Mouse (Mus musculus): ENCODE data around the gene Camsap3. TPM values are rescaled to one million over a fixed set of nuclear protein-coding genes. Genes with fewer than 3 reads are reported as not detected.

Camsap3 gene
- polyA plus RNA-seq (2015; fragmentation: Nextera tagmentation; extraction: Ambion mirVana), result 1.1 and 1.3 TPM in 2 replicates

GRCm38 (mm10) chr8:3586993-3587390 lies at the start of gene Camsap3:
Camsap3 (plus strand) TSS chr8:3587293.

GRCm38 (mm10) chr8:3567641-3568371 lies 19.3 kb upstream of the Camsap3 start, which contains the start of gene C330021F23Rik:
C330021F23Rik (plus strand) TSS chr8:3567990.

DNA sequence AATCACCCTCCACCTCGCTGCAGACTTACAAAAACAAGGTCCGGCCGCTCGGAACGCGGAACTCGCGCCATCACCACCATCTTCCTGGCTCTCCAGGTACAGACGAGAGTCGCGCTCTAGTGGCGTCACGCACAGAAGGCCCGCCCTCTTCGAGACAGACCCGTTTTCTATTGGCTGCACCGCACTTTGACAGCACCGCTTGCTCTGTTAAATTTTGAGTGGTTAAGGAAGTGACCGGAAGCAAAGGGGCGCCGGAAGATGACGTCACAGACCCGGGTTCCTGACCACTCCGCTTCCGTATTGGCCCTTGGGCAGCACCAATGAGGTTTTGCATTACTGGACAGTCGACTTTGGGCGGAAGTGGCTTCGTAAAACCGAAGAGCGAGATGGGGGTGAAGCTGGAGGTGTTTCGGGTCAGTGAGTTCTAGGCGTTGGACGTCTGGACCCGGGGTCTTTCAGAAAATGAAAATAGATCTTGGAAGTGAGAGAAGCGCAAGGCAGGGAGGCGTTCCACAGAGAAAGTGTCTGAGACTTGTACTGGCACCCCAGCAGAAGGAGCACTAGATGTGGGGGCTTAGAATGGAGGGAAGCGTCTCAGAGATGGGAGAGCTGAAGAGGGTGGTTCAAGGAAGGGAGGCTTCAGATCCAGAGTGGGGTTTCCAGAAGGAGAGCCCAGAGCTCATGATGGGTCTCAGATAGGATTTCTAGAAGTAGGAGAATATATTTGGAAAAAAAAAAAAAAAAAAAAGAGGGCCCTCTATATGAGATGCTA lies 34.3 kb downstream of the Camsap3 start, which contains the start of the genes Xab2 and Pet100:
TSS of gene Xab2 (minus strand) at position 118 of the 772 bp plus-strand sequence.
TSS of gene Pet100 (plus strand) at position 350 of the 772 bp plus-strand sequence.

GRCm38 (mm10) chr8:3625445-3625844 lies 38.4 kb downstream of the Camsap3 start, which contains the start of gene Pcp2:
Pcp2 (minus strand) TSS chr8:3625545.

DNA sequence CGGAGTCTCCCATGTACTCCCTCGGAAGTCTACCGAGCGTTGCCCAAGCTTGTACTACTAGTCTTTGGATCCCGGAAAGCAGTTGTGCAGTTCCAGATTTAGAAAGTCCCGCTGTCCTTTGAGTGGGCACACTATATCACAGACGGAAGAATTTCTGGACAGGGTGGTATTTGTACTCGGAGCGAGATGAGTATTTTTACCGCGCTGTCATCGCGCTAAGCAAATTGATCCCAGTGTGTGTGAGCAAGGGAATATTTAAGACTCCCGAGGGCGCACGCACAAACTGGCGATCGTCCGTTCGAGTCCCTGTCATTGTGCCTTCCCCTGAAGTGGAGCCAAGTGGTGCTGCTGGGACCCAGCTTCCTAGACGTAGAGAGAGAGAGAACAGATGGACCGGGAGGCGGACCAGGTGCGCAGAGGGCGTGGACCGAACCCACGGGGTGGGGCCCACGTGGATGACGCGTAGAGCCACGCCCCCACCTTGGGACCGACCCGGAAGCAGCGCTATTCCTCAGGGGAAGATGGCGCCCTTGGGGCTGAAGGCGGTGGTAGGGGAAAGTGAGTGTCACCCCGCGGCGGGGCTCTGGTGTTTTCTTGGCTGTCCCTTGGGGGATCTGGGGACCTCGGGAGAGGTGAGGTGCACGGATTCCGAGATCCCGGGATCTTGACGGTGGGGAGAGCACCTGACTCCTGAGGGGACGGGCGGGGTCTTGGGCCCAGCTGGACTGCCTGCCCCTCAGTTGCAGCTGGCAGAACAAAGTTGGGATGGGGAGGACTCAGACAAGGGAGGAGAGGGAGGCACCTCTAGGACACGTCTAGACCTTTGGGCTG lies 43.8 kb downstream of the Camsap3 start, which contains the start of gene Stxbp2:
TSS of gene Stxbp2 (plus strand) at position 309 of the 831 bp plus-strand sequence.

DNA sequence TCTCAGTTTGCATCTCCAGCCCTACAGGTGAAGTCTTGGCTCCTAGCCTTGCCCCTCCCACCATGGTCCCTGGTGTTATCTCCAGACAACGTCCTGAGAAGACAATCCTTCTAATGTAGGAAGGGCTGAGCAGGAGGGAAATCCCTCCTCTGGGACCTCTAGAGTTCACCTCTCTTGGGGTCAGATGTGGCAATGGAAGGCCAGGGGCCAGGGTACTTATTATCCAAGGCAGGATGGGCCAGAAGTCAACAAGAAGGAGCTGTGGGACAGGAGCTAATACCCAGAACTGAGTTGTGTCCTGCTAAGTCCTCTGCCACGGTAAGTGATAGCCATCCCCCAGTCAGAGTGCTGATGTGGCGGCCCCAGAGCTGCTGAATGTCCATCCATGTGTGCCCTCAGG lies 68.4 kb downstream of the Camsap3 start, which contains the start of gene Retn:
TSS of gene Retn (plus strand) at position 245 of the 400 bp plus-strand sequence.

Other genes starting within 250 kb of the Camsap3 start
- 6.5 and 7.1 TPM in 2 replicates for gene A430078G23Rik, start 233.9 kb upstream of the Camsap3 start, polyA plus RNA-seq (2015; fragmentation: Nextera tagmentation; extraction: Ambion mirVana)
- gene Arhgef18, start 194.3 kb upstream of the Camsap3 start, polyA plus RNA-seq (2015; fragmentation: Nextera tagmentation; extraction: Ambion mirVana), result 4.0 and 4.4 TPM in 2 replicates
- gene Pex11g, start 119.6 kb upstream of the Camsap3 start, polyA plus RNA-seq (2015; fragmentation: Nextera tagmentation; extraction: Ambion mirVana), result 2.7 and 2.9 TPM in 2 replicates
- not detected in 2 replicates for gene Tex45, start 116.4 kb upstream of the Camsap3 start, polyA plus RNA-seq (2015; fragmentation: Nextera tagmentation; extraction: Ambion mirVana)
- 7.5 and 9.9 TPM in 2 replicates for gene Zfp358, start 94.2 kb upstream of the Camsap3 start, polyA plus RNA-seq (2015; fragmentation: Nextera tagmentation; extraction: Ambion mirVana)
- gene Mcoln1, start 86.8 kb upstream of the Camsap3 start, polyA plus RNA-seq (2015; fragmentation: Nextera tagmentation; extraction: Ambion mirVana), result 21.6 and 26.6 TPM in 2 replicates
- gene Pnpla6, start 71.9 kb upstream of the Camsap3 start, polyA plus RNA-seq (2015; fragmentation: Nextera tagmentation; extraction: Ambion mirVana), result 11.6 and 13.9 TPM in 2 replicates
- 0.13 TPM in 1 of 2 replicates, not detected in the other for gene C330021F23Rik, start 19.3 kb upstream of the Camsap3 start, polyA plus RNA-seq (2015; fragmentation: Nextera tagmentation; extraction: Ambion mirVana)
- 31.8 and 33.8 TPM in 2 replicates for gene Xab2, start 34.0 kb downstream of the Camsap3 start, polyA plus RNA-seq (2015; fragmentation: Nextera tagmentation; extraction: Ambion mirVana)
- 124 TPM in 2 replicates for gene Pet100, start 34.3 kb downstream of the Camsap3 start, polyA plus RNA-seq (2015; fragmentation: Nextera tagmentation; extraction: Ambion mirVana)
- 0.21 and 0.26 TPM in 2 replicates for gene Pcp2, start 38.3 kb downstream of the Camsap3 start, polyA plus RNA-seq (2015; fragmentation: Nextera tagmentation; extraction: Ambion mirVana)
- gene Stxbp2, start 43.7 kb downstream of the Camsap3 start, polyA plus RNA-seq (2015; fragmentation: Nextera tagmentation; extraction: Ambion mirVana), result 67.6 and 74.2 TPM in 2 replicates
- gene Retn, start 68.5 kb downstream of the Camsap3 start, polyA plus RNA-seq (2015; fragmentation: Nextera tagmentation; extraction: Ambion mirVana), result 0.51 and 0.76 TPM in 2 replicates
- 35.9 and 48.3 TPM in 2 replicates for gene Mcemp1, start 78.5 kb downstream of the Camsap3 start, polyA plus RNA-seq (2015; fragmentation: Nextera tagmentation; extraction: Ambion mirVana)
- gene Fcor, start 85.1 kb downstream of the Camsap3 start, polyA plus RNA-seq (2015; fragmentation: Nextera tagmentation; extraction: Ambion mirVana), result 5.9 and 7.1 TPM in 2 replicates
- 17.6 and 19.0 TPM in 2 replicates for gene Trappc5, start 89.0 kb downstream of the Camsap3 start, polyA plus RNA-seq (2015; fragmentation: Nextera tagmentation; extraction: Ambion mirVana)
- gene Fcer2a, start 106.9 kb downstream of the Camsap3 start, polyA plus RNA-seq (2015; fragmentation: Nextera tagmentation; extraction: Ambion mirVana), result 0.18 and 0.27 TPM in 2 replicates
- gene Clec4g, start 133.4 kb downstream of the Camsap3 start, polyA plus RNA-seq (2015; fragmentation: Nextera tagmentation; extraction: Ambion mirVana), result 0.13 and 0.16 TPM in 2 replicates
- 0.14 and 0.36 TPM in 2 replicates for gene Cd209a, start 161.7 kb downstream of the Camsap3 start, polyA plus RNA-seq (2015; fragmentation: Nextera tagmentation; extraction: Ambion mirVana)